In the genomic region with DNA sequence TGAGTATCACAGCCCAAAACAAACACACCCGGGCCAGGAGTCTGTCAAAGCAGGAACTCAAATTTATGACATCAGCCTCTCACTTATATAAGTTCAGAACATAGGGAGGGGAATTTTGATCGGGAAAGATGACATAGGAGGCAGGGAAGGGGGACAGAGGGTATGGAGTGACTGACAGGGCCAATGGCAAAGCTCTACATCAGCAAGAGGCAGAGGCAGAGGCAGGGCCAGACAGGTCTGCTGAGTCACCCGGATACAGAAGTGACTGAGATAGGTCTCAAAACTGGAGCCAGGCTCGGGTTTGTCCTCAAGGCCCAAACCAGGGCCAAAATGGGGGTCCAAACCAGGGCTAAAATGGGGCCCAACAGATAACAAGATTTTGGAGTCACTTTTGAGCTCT, we compare ENCODE assay signal across 25 mouse cellular contexts.
"Had no signal": no experiment of that assay in that cellular context is flagged by ENCODE, and none has a peak within 500 bp of the region (broad histone marks: within the 10 kb centered on the region; RNA-seq: fewer than 3 reads in every experiment).

No protein-coding gene starts in this region.

- H3K4me2 ChIP-seq: heart, embryonic 12.5 days; hindbrain, embryonic 13.5 days; hindbrain, embryonic 15.5 days; kidney, embryonic 15.5 days; limb, embryonic 12.5 days had no signal

- H3K27me3 ChIP-seq: heart, embryonic 12.5 days; hindbrain, embryonic 13.5 days; hindbrain, embryonic 15.5 days; kidney, embryonic 15.5 days; limb, embryonic 12.5 days had no signal

- H3K4me3 ChIP-seq: gastrocnemius, adult 2 months; heart, embryonic 10.5 days; heart, embryonic 12.5 days; hindbrain, embryonic 10.5 days; hindbrain, embryonic 13.5 days; hindbrain, embryonic 15.5 days; kidney, embryonic 15.5 days; left cerebral cortex, adult 2 months; limb, embryonic 10.5 days; limb, embryonic 12.5 days had no signal

- H3K9me3 ChIP-seq: heart, embryonic 10.5 days; heart, embryonic 12.5 days; hindbrain, embryonic 10.5 days; hindbrain, embryonic 13.5 days; hindbrain, embryonic 15.5 days; kidney, embryonic 15.5 days; limb, embryonic 10.5 days; limb, embryonic 12.5 days had no signal

- H3K9ac ChIP-seq: heart, embryonic 12.5 days; hindbrain, embryonic 13.5 days; hindbrain, embryonic 15.5 days; kidney, embryonic 15.5 days; limb, embryonic 12.5 days; liver, embryonic 14.5 days had no signal

- DNase-seq: gastrocnemius, adult 2 months; gastrocnemius, postnatal 10 days; gastrocnemius, postnatal 25 days; heart, adult 18-20 months; heart, postnatal 10 days; heart, postnatal 4 days; kidney, adult 11 months; kidney, adult 2 months; kidney, adult 9 months; kidney, postnatal 14 days; kidney, postnatal 36 days; liver had no signal

- H3K27ac ChIP-seq: gastrocnemius, adult 2 months; heart, embryonic 10.5 days; hindbrain, embryonic 10.5 days; hindbrain, embryonic 13.5 days; hindbrain, embryonic 15.5 days; hindbrain, postnatal 0 days; kidney, embryonic 15.5 days; kidney, postnatal 0 days; left cerebral cortex, adult 2 months; limb, embryonic 10.5 days; limb, embryonic 12.5 days; liver, embryonic 14.5 days had no signal

- H3K36me3 ChIP-seq: heart, embryonic 10.5 days; heart, embryonic 12.5 days; hindbrain, embryonic 10.5 days; hindbrain, embryonic 13.5 days; hindbrain, embryonic 15.5 days; kidney, embryonic 15.5 days; limb, embryonic 10.5 days; limb, embryonic 12.5 days had no signal

- ATAC-seq: hindbrain, postnatal 0 days; intestine, embryonic 16.5 days had no signal

- H3K4me1 ChIP-seq: heart, embryonic 10.5 days; heart, embryonic 12.5 days; hindbrain, embryonic 10.5 days; hindbrain, embryonic 13.5 days; hindbrain, embryonic 15.5 days; kidney, embryonic 15.5 days; limb, embryonic 10.5 days; limb, embryonic 12.5 days had no signal
